In genomic region chr9:22791750-22792149, GRCm38 (mm10) we compare ENCODE assay signal across 15 mouse cellular contexts.
"Had no signal": no experiment of that assay in that cellular context is flagged by ENCODE, and none has a peak within 500 bp of the region (broad histone marks: within the 10 kb centered on the region; RNA-seq: fewer than 3 reads in every experiment).

No protein-coding gene starts in this region.

- H3K27me3 ChIP-seq: liver, embryonic 13.5 days; midbrain, embryonic 12.5 days; midbrain, embryonic 15.5 days had no signal

- H3K36me3 ChIP-seq: liver, embryonic 13.5 days; midbrain, embryonic 12.5 days; midbrain, embryonic 15.5 days had no signal

- ATAC-seq: midbrain, embryonic 15.5 days had no signal

- H3K9ac ChIP-seq: liver, embryonic 13.5 days; midbrain, embryonic 12.5 days; midbrain, embryonic 15.5 days had no signal

- H3K4me1 ChIP-seq: midbrain, embryonic 12.5 days; midbrain, embryonic 15.5 days had no signal

- H3K4me3 ChIP-seq: layer of hippocampus, adult 2 months; left cerebral cortex, adult 2 months; liver, embryonic 13.5 days; midbrain, embryonic 12.5 days; midbrain, embryonic 15.5 days had no signal

- H3K4me2 ChIP-seq: liver, embryonic 13.5 days; midbrain, embryonic 12.5 days; midbrain, embryonic 15.5 days had no signal

- DNase-seq: kidney, adult 2 months; kidney, postnatal 25 days; layer of hippocampus, adult 9-11 months; layer of hippocampus, postnatal 36 days; liver, embryonic 13.5 days; lung, adult 2 months; lung, postnatal 14 days; lung, postnatal 4 days; thymus, adult 18-20 months; thymus, postnatal 4 days had no signal

- H3K27ac ChIP-seq: kidney, postnatal 0 days; layer of hippocampus, adult 2 months; left cerebral cortex, adult 2 months; liver, embryonic 13.5 days; midbrain, embryonic 12.5 days; midbrain, embryonic 15.5 days had no signal

- H3K9me3 ChIP-seq: liver, embryonic 13.5 days; midbrain, embryonic 12.5 days; midbrain, embryonic 15.5 days had no signal
